In genomic region chr2:126035013-126035770, GRCm38 (mm10) we compare ENCODE assay signal across 13 mouse cellular contexts. TPM values are rescaled to one million over a fixed set of nuclear protein-coding genes. Genes with fewer than 3 reads are reported as not detected.
DNase-seq lines count a peak whose midpoint lies in the region; ATAC-seq and TF ChIP-seq lines count a peak whose summit lies in the region.
"Had no signal": no experiment of that assay in that cellular context is flagged by ENCODE, and none has a peak within 500 bp of the region (broad histone marks: within the 10 kb centered on the region; RNA-seq: fewer than 3 reads in every experiment).

No protein-coding gene starts in this region.

- no peak for TF ChIP-seq CTCF in lung, adult 2 months (IDR thresholded peaks at IDR 0.05; ENCODE audit: insufficient read depth, low read length)

- H3K9ac ChIP-seq in heart, embryonic 12.5 days = no peak overlapping the region
- no peak overlapping the region for H3K9ac ChIP-seq in embryonic facial prominence, embryonic 11.5 days (replicated peaks; ENCODE audit: low read length)
- H3K9ac ChIP-seq in limb, embryonic 15.5 days = no peak overlapping the region
- no peak overlapping the region for H3K9ac ChIP-seq in liver, embryonic 12.5 days
- H3K9ac ChIP-seq: liver, postnatal 0 days; midbrain, embryonic 15.5 days had no signal

- H3K4me1 ChIP-seq in heart, embryonic 12.5 days (replicated peaks) = peaks cover 16% of the 10 kb centered on the region
- peaks cover 3% of the 10 kb centered on the region; the same call in 1 of the 2 replicates for H3K4me1 ChIP-seq in lung, adult 2 months (ENCODE audit: control insufficient read depth, insufficient read depth, low read length)
- no peaks in the 10 kb centered on the region for H3K4me1 ChIP-seq in embryonic facial prominence, embryonic 11.5 days (ENCODE audit: control insufficient read depth, insufficient read depth, low read length)
- H3K4me1 ChIP-seq in limb, embryonic 15.5 days = peaks cover 8% of the 10 kb centered on the region
- no peaks in the 10 kb centered on the region for H3K4me1 ChIP-seq in liver, embryonic 12.5 days
- H3K4me1 ChIP-seq: midbrain, embryonic 15.5 days had no signal

- TF ChIP-seq POLR2A in lung, adult 2 months (IDR thresholded peaks at IDR 0.05; ENCODE audit: borderline replicate concordance, extremely low read depth, low read depth, low read length) = no peak

- intact Hi-C loops in heart, postnatal 14 days (cut with DNase I) = no loop called here

- 0 out of 2 replicates have a peak overlapping the region, but pooled peaks have one; percentile 16 for H3K4me2 ChIP-seq in heart, embryonic 12.5 days
- no peak overlapping the region for H3K4me2 ChIP-seq in embryonic facial prominence, embryonic 11.5 days (ENCODE audit: low read depth, low read length)
- H3K4me2 ChIP-seq in limb, embryonic 15.5 days = peak overlapping the region; percentile 38
- no peak overlapping the region for H3K4me2 ChIP-seq in liver, embryonic 12.5 days
- H3K4me2 ChIP-seq: midbrain, embryonic 15.5 days had no signal

- H3K4me3 ChIP-seq in heart, embryonic 12.5 days = no peak overlapping the region
- peak overlapping the region; percentile 48 for H3K4me3 ChIP-seq in lung, adult 2 months (replicated peaks; ENCODE audit: extremely low read depth, low read depth, low read length)
- no peak overlapping the region for H3K4me3 ChIP-seq in embryonic facial prominence, embryonic 11.5 days (ENCODE audit: low read depth, low read length)
- H3K4me3 ChIP-seq in limb, embryonic 15.5 days = peak overlapping the region; percentile 30
- H3K4me3 ChIP-seq in liver, embryonic 12.5 days = no peak overlapping the region
- H3K4me3 ChIP-seq: midbrain, embryonic 15.5 days had no signal

- WGBS in heart, embryonic 12.5 days = 38% methylated on average over 15 of the region's 15 CpGs
- WGBS in lung, adult 2 months = 59% methylated on average over 15 of the region's 15 CpGs
- 79% methylated on average over 15 of the region's 15 CpGs for WGBS in embryonic facial prominence, embryonic 11.5 days
- WGBS in limb, embryonic 15.5 days = 68% methylated on average over 15 of the region's 15 CpGs
- 57% methylated on average over 15 of the region's 15 CpGs for WGBS in liver, embryonic 12.5 days (ENCODE audit: insufficient replicate concordance)

- no peaks in the 10 kb centered on the region for H3K27me3 ChIP-seq in heart, embryonic 12.5 days (replicated peaks)
- no peaks in the 10 kb centered on the region for H3K27me3 ChIP-seq in embryonic facial prominence, embryonic 11.5 days (ENCODE audit: control insufficient read depth, insufficient read depth, low read length)
- H3K27me3 ChIP-seq in limb, embryonic 15.5 days = no peaks in the 10 kb centered on the region
- no peaks in the 10 kb centered on the region; the same call in 1 of the 2 replicates for H3K27me3 ChIP-seq in liver, embryonic 12.5 days (replicated peaks)
- H3K27me3 ChIP-seq: midbrain, embryonic 15.5 days had no signal

- no peak for ATAC-seq in heart, embryonic 12.5 days (ENCODE audit: insufficient number of reproducible peaks, low FRiP score)
- ATAC-seq in embryonic facial prominence, embryonic 11.5 days (replicated peaks; ENCODE audit: insufficient number of reproducible peaks, low FRiP score, low TSS enrichment, low read depth) = no peak
- no peak for ATAC-seq in limb, embryonic 15.5 days (ENCODE audit: insufficient number of reproducible peaks, low FRiP score, low TSS enrichment, low read depth)
- ATAC-seq in liver, embryonic 12.5 days = no peak
- ATAC-seq: liver, postnatal 0 days had no signal

- H3K36me3 ChIP-seq in heart, embryonic 12.5 days = no peaks in the 10 kb centered on the region
- H3K36me3 ChIP-seq in embryonic facial prominence, embryonic 11.5 days (replicated peaks; ENCODE audit: control insufficient read depth, insufficient read depth, low read depth, low read length) = no peaks in the 10 kb centered on the region
- H3K36me3 ChIP-seq in limb, embryonic 15.5 days = no peaks in the 10 kb centered on the region
- no peaks in the 10 kb centered on the region for H3K36me3 ChIP-seq in liver, embryonic 12.5 days
- H3K36me3 ChIP-seq: midbrain, embryonic 15.5 days had no signal

- H3K27ac ChIP-seq in heart, embryonic 12.5 days (ENCODE audit: poor library complexity, severe bottlenecking) = no peak overlapping the region
- H3K27ac ChIP-seq in embryonic facial prominence, embryonic 11.5 days (replicated peaks; ENCODE audit: low read depth, low read length) = 0 out of 2 replicates have a peak overlapping the region, but pooled peaks have one; percentile 24
- peak overlapping the region; percentile 69 for H3K27ac ChIP-seq in limb, embryonic 15.5 days
- H3K27ac ChIP-seq in liver, embryonic 12.5 days = no peak overlapping the region
- H3K27ac ChIP-seq: midbrain, embryonic 15.5 days had no signal

- no peak for DNase-seq in heart, postnatal 14 days
- no peak for DNase-seq in lung, adult 2 months
- DNase-seq in lung, postnatal 25 days (ENCODE audit: low spot score) = no peak
- DNase-seq in embryonic facial prominence, embryonic 11.5 days (ENCODE audit: low spot score) = no peak
- no peak for DNase-seq in right cerebral cortex, postnatal 14 days
- DNase-seq: cerebellum, adult 11-12 months; liver, postnatal 0 days; right cerebral cortex, postnatal 25 days; thymus, postnatal 36 days had no signal

- no peaks in the 10 kb centered on the region for H3K9me3 ChIP-seq in heart, embryonic 12.5 days (replicated peaks)
- H3K9me3 ChIP-seq in embryonic facial prominence, embryonic 11.5 days (replicated peaks; ENCODE audit: control insufficient read depth, low read length) = no peaks in the 10 kb centered on the region
- no peaks in the 10 kb centered on the region for H3K9me3 ChIP-seq in limb, embryonic 15.5 days
- no peaks in the 10 kb centered on the region for H3K9me3 ChIP-seq in liver, embryonic 12.5 days (replicated peaks)
- H3K9me3 ChIP-seq: midbrain, embryonic 15.5 days had no signal

RNA-seq across cellular contexts. Expression of gene Fgf7, which starts 0.7 kb away (rescaled TPM):
- 0.73 and 0.85 TPM in 2 replicates for polyA plus RNA-seq in heart, embryonic 12.5 days (2016; fragmentation: Nextera tagmentation; extraction: Ambion mirVana)
- total RNA-seq in heart, postnatal 14 days (2021) = 1 to 10 TPM in 1 of 2 experiments, under 1 TPM in 1; 0.59 to 1.2 TPM
- polyA plus RNA-seq in lung, adult 2 months (2012; rRNA removed) = 8.8 and 17.2 TPM in 2 replicates
- polyA plus RNA-seq in embryonic facial prominence, embryonic 11.5 days (2014; fragmentation: Nextera tagmentation; extraction: Ambion mirVana) = 1.4 and 1.9 TPM in 2 replicates
- 18.1 and 19.5 TPM in 2 replicates for polyA plus RNA-seq in limb, embryonic 15.5 days (2015; fragmentation: Nextera tagmentation; extraction: Ambion mirVana)
- polyA plus RNA-seq in liver, embryonic 12.5 days (2016; fragmentation: Nextera tagmentation; extraction: Ambion mirVana) = not detected in 2 replicates
- polyA plus RNA-seq: liver, postnatal 0 days had no signal

Comparison
In these comparisons a context has a peak if more than half of its experiments do, and no peak if none do; other contexts are left out.
1. H3K27ac ChIP-seq: peak in embryonic facial prominence, embryonic 11.5 days (single experiment) and limb, embryonic 15.5 days (single experiment); none in heart, embryonic 12.5 days (single experiment) and liver, embryonic 12.5 days (single experiment).
2. H3K4me2 ChIP-seq: peak in heart, embryonic 12.5 days (single experiment) and limb, embryonic 15.5 days (single experiment); none in embryonic facial prominence, embryonic 11.5 days (single experiment) and liver, embryonic 12.5 days (single experiment).
3. H3K4me3 ChIP-seq: peak in lung, adult 2 months (single experiment) and limb, embryonic 15.5 days (single experiment); none in heart, embryonic 12.5 days (single experiment), embryonic facial prominence, embryonic 11.5 days (single experiment) and liver, embryonic 12.5 days (single experiment).